Comparison of ENCODE assay signal across 8 mouse cellular contexts in the genomic region with DNA sequence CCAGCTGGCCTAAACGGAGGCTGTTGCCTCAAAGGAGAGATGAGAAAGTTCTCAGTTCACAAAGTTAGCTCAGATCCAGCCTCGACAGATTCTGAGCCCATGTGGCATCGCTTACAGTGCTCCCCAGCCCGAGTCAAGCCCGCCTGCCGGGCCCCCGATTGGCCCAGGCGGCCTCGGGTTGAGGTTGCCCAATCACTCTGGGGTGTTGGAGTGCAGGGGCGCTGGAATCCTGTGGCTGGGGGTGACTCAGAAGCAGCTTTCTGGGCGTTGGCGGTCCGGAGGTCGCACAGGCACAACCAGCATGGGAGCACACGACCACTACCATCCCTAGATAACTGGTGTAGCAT. TPM values are rescaled to one million over a fixed set of nuclear protein-coding genes. Genes with fewer than 3 reads are reported as not detected.
A peak's percentile ranks its signal among the peaks of the same experiment; 100 is the strongest.
DNase-seq lines count a peak whose midpoint lies in the region; ATAC-seq and TF ChIP-seq lines count a peak whose summit lies in the region.

No protein-coding gene starts in this region.

- H3K4me2 ChIP-seq in hindbrain, embryonic 12.5 days (replicated peaks): peak overlapping the region; percentile 59
- H3K4me2 ChIP-seq in liver, embryonic 12.5 days: peak overlapping the region; percentile 82
- H3K4me2 ChIP-seq in midbrain, postnatal 0 days (ENCODE audit: low read depth, low read length, poor library complexity, severe bottlenecking): peak overlapping the region; percentile 81

- no peak for ATAC-seq in hindbrain, embryonic 12.5 days (ENCODE audit: low FRiP score)
- ATAC-seq in liver, embryonic 12.5 days: peak; percentile 39; the same call in 1 of the 2 replicates
- peak; percentile 75; the same call in 1 of the 2 replicates for ATAC-seq in midbrain, postnatal 0 days (ENCODE audit: low FRiP score)

- peak overlapping the region; percentile 81 for H3K9ac ChIP-seq in hindbrain, embryonic 12.5 days
- H3K9ac ChIP-seq in liver, embryonic 12.5 days: peak overlapping the region; percentile 55; the same call in 1 of the 2 replicates
- H3K9ac ChIP-seq in midbrain, postnatal 0 days (replicated peaks; ENCODE audit: low read length, poor library complexity, severe bottlenecking): peak overlapping the region; percentile 81

- under 1% methylated on average over 15 of the region's 15 CpGs for WGBS in hindbrain, embryonic 12.5 days
- WGBS in liver, embryonic 12.5 days (ENCODE audit: insufficient replicate concordance): 3% methylated on average over 15 of the region's 15 CpGs
- WGBS in midbrain, postnatal 0 days: under 1% methylated on average over 15 of the region's 15 CpGs

- DNase-seq in kidney, adult 9 months: peak; percentile 18
- no peak for DNase-seq in kidney, adult 11 months
- peak; percentile 23 for DNase-seq in adrenal gland, adult 8-10 months
- peak; percentile 61 for DNase-seq in gastrocnemius, adult 18-20 months (ENCODE audit: low spot score)
- DNase-seq in midbrain, postnatal 0 days (ENCODE audit: low spot score): peak; percentile 17
- DNase-seq in thymus, adult 18-20 months: peak; percentile 9 to 13

- no peaks in the 10 kb centered on the region for H3K27me3 ChIP-seq in hindbrain, embryonic 12.5 days
- H3K27me3 ChIP-seq in liver, embryonic 12.5 days (replicated peaks): peaks cover 37% of the 10 kb centered on the region
- H3K27me3 ChIP-seq in midbrain, postnatal 0 days (ENCODE audit: insufficient read depth, low read length): no peaks in the 10 kb centered on the region

- H3K36me3 ChIP-seq in hindbrain, embryonic 12.5 days: no peaks in the 10 kb centered on the region
- H3K36me3 ChIP-seq in liver, embryonic 12.5 days: no peaks in the 10 kb centered on the region
- no peaks in the 10 kb centered on the region for H3K36me3 ChIP-seq in midbrain, postnatal 0 days (ENCODE audit: insufficient read depth, low read length)

- no peaks in the 10 kb centered on the region for H3K9me3 ChIP-seq in hindbrain, embryonic 12.5 days (replicated peaks)
- no peaks in the 10 kb centered on the region for H3K9me3 ChIP-seq in liver, embryonic 12.5 days (replicated peaks)
- no peaks in the 10 kb centered on the region for H3K9me3 ChIP-seq in midbrain, postnatal 0 days (ENCODE audit: low read length)

- TF ChIP-seq CTCF in midbrain, postnatal 0 days (IDR thresholded peaks at IDR 0.05): no peak

- peaks cover 3% of the 10 kb centered on the region for H3K4me1 ChIP-seq in hindbrain, embryonic 12.5 days
- peaks cover 5% of the 10 kb centered on the region; the same call in 1 of the 2 replicates for H3K4me1 ChIP-seq in liver, embryonic 12.5 days
- H3K4me1 ChIP-seq in midbrain, postnatal 0 days (ENCODE audit: insufficient read depth, low read length): no peaks in the 10 kb centered on the region

- H3K27ac ChIP-seq in hindbrain, embryonic 12.5 days: peak overlapping the region; percentile 82
- peak overlapping the region; percentile 59 for H3K27ac ChIP-seq in liver, embryonic 12.5 days
- peak overlapping the region; percentile 69; the same call in 1 of the 2 replicates for H3K27ac ChIP-seq in midbrain, postnatal 0 days (ENCODE audit: low read depth, low read length)

- peak overlapping the region; percentile 76 for H3K4me3 ChIP-seq in hindbrain, embryonic 12.5 days
- H3K4me3 ChIP-seq in liver, embryonic 12.5 days: peak overlapping the region; percentile 59
- peak overlapping the region; percentile 94 for H3K4me3 ChIP-seq in midbrain, postnatal 0 days (ENCODE audit: low read depth, low read length)

RNA-seq across cellular contexts. Expression of gene Dse, which starts 1.1 kb away (rescaled TPM):
- total RNA-seq in adrenal gland, adult 8-10 months (2022): 10 to 100 TPM; 11.0 to 15.5 (median 11.8) TPM
- total RNA-seq in gastrocnemius, adult 18-20 months (2021): 1 to 10 TPM; 2.9 to 5.1 TPM
- 26.8 and 29.6 TPM in 2 replicates for polyA plus RNA-seq in hindbrain, embryonic 12.5 days (2016; fragmentation: Nextera tagmentation; extraction: Ambion mirVana)
- polyA plus RNA-seq in liver, embryonic 12.5 days (2016; fragmentation: Nextera tagmentation; extraction: Ambion mirVana): 10.1 and 10.8 TPM in 2 replicates
- 19.7 and 37.4 TPM in 2 replicates for total RNA-seq in midbrain, postnatal 0 days (2014; rRNA removed)
- 5.9 and 7.0 TPM in 2 replicates for polyA plus RNA-seq in midbrain, postnatal 0 days (2015; fragmentation: Nextera tagmentation; extraction: Ambion mirVana)
